Mouse (Mus musculus) kidney, postnatal 10 days (tissue): ENCODE measurements around the gene Sacm1l.

Experiments
- DNase-seq: peaks from one replicate; pipeline ENCODE4 v3.0.0; 2021; ENCODE audit warnings: mixed read lengths

Gene Sacm1l

DNA sequence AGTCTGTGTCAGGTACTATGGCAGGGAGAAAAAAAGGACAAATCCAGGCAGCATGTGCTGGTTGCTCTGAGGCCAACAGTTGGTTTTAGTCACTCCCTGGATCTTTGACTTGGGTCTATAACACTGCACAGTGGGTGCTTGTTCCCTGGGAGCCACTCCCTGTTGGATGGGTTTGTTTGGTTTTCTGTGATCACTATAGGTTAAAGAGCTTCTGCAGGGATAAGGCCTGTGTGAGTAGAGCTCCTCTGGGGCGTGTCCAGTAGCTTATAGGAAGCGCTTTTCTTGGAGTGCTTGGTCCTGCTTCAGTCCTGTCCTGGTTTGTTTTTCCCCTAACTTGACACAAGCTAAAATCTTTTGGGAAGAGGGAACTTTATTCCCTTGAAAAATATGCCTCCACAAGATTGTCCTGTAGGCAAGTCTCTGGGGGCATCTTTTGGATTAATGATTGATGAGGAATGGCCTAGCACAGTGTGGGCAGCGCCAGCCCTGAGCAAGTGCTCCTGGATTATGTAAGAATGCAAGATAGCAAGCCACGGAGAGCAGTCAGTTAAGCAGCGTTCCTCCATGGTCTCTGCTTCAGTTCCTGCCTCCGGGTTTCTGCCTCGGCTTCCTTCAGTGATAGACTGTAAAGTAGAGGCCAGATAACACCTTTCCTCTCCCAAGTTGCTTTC is 59.8 kb downstream of the Sacm1l start:
- peak; percentile 36 for DNase-seq

DNA sequence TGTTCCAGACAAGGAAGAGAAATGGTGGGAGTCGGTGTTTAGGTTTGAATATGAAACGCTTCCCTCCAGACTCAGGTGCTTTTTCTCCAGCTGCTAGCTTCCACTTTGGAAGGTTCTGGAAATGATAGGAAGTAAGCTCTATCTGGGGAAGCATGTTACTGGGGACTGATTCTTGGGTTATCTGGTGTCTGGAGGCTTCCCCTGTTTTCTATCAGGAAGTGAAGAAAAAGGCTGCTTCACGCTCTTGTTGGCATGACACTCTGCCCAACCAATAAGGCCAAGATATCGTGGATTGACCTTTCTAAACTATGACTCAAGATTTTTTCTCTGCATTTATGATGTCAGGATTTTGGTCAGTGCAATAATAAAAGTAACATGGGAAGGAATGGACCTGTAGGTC is 65.6 kb downstream of the Sacm1l start:
- no peak for DNase-seq

DNA sequence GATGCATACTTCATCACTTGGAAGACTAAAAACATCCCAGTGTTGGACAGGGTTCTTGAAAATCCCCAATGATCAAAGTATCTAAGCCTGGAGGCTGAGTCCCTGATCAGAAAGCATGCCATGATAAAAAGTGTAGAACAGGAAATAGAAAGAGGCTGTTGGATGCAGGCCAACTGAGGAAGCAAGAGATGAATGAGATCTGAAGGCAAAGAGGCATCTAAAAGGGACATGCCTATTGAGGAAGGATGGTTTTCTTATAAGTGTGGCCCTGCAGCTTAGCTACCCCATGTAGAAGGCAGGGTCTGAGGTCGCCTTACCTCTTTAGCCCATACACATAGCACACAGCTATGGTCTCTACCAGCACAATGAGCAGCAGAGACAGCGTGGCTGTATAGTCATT is 67.4 kb downstream of the Sacm1l start:
- no peak for DNase-seq

DNA sequence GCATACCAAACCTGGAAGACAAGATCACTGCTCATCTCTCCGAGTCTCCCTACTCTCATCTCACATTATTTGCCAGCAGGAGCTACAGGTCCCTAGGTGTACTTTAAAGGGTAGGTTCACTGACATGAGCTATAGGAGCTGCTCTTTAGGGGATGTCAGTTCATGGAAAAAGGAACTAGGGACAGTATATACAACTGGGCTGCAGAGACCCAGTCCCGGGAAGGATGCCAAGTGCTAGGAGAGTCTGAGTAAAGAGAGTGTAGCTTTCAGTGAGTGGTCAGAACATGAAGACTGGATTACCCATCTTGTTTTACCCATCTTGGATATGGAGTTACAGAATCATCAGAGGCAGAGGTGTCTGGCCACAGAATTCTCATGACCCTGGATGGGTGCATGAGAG is 67.8 kb downstream of the Sacm1l start:
- no peak for DNase-seq

DNA sequence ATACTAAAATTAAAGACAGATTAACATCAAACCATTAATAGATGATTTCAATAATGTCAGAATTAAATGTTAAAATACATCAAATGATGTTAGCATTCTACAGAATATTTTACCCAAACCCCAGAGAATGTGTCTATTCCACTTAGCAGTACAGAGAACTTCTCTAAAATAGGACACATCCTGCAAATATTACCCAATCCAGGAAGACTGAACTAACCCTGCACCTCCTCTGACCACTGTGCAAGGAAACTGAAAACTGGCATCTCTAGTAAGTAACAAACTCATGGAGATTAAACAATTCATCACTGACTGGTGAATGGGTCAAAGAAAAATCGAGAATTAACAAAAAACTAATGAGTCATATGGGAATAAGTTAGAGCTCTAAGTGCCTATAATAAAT is 72.0 kb downstream of the Sacm1l start:
- no peak for DNase-seq

DNA sequence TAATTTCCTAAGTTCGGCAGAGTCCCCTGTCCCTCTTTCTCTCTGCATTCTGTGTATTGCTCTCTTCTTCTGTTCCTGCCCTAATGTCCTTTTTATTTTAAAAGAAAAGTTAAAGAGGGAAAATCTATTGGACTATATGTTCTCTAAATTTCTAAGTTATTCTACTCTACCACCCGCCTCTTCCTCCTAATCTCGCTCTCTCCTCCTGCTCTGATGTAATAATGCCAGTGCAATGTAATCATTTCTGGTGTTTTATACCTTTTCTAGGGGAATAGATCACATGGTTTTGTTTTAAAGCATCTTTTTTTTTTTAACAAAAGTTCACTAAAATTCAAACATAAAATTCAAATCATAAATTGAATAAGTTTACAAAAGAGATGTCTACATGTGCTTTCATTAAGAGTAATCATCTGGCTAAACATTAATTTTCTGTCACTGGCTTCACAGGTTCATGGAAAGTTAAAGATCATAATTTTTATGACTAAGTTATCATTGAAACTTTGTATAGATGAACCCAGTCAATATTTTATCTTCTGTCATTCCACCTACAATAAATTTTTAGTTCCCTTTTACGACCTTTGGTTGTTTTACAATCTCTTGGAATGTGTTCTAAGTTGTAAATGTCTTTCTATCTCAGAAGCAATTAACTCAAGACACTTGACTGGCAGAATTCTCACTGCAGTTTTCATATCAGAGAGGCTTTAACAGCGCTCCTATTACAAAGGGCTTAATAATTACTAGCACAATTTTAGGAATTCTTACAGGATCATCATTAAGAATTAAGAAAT is 90.9 kb downstream of the Sacm1l start:
- DNase-seq, result no peak

DNA sequence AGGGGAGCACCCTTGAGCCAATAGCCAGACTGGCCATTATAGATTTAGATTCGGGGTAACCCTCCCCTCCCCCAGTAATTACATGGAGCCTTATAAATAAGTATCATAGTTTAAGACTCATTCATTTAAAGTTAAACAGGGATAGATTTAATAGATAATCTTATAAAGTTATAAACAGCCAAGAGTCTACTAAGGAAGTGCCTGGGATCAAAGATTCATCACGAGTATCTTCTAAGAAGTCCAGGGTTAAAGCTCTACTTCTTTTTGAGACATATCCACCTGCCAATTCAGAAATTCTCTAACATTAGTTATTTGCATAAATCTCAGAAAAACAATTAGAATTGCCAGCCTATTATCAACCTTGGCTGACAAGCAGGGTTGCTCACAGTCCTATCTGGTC is 95.2 kb downstream of the Sacm1l start:
- DNase-seq, result no peak

DNA sequence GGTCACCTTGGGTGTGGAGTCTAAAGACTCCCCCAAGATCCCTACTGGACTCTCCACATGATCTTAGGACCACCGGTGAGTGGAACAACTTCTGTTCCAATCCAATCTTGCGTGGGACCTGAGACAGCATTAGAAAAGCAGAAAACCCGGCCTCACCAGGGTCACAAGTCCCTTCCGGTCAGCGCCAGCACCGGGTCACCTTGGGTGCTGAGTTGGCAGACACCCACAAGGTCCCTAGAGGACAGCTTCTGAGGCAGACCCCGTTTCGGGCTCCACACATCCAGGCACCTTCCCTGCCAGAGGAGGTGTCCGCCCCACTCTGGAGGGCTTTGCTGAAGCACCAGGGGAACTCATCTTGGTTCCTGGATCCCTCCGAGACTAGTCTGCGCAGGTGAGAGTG is 96.3 kb downstream of the Sacm1l start:
- peak; percentile 45 for DNase-seq

DNA sequence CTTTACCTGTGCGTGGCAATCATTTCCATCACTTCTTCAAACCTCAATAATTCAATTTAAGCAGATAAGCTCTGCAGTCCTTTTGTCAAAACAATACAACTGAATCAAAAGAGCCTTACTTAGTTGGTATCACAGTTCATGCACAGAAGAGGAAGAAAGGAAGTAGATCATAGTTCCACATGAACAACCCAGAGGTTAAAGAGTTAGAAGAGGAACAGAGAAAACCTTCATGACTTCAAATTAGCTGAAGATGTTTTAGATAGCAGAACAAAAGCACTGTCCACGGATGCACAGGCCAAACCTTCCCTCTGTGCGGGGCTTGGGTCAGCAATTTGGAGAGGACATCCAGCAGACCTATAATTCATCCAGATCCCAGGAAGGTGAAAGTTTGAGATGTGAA is 102.1 kb downstream of the Sacm1l start:
- DNase-seq, result no peak

DNA sequence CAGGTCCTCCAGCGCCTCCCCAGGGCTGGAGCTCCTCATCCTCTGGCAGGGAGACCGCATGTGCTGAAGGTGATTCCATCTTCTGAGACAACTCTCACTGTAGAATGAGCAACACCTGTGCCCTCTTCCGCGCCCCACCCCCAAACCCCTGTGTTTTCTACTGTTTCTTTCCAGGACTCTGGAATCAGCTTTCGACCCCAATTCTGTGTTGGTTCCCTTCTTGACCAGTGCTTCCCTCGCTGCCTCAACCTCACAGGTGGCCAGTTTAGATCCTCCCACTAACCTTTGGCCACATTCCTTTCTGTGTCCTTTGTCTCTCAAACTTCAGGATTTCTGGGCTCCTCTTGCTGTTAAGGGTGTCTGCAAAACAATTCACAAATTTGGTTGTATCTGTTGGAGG is 102.7 kb downstream of the Sacm1l start, which contains the start of gene Slc6a20b:
Gene Slc6a20b (minus strand): TSS at position 285 of the 400 bp plus-strand sequence.
- peak; percentile 45 for DNase-seq

DNA sequence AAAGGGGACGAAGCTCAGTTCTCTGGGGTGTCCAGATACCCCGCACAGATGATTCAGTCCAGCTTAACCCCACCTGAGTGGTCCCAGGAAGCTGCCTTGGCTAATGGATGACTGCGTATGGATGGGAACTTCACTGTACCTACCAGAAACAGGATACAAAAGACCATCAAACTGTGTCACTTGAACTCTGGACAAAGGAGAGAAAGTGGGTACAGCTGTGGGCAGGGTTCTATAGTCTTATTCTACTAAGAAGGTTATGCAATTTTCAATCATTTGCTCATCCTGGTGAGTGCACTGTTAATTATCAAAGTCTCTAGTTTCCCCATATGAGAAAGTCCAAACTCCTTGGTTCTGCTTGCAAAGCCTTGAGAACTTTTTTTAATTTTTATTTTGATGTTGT is 103.4 kb downstream of the Sacm1l start:
- no peak for DNase-seq

DNA sequence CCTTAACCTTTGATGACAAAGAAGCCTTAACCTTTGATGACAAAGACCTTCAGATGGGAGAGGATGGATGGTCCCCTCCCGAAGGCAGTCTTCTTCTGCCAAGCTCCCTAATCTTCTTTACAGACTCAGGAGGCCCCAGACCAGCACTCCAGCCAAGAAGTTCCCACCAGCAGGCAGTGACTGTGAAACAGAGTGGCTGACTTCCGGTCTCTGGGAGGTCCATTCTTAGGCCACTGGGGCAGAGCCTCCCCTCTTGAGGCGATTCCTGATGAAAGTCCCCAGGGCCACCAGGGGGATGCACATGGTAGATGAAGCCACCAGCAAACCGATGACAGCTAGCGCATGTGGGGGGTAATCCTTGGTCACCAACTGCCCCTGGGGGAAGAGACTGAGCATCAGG is 107.2 kb downstream of the Sacm1l start:
- DNase-seq, result no peak

DNA sequence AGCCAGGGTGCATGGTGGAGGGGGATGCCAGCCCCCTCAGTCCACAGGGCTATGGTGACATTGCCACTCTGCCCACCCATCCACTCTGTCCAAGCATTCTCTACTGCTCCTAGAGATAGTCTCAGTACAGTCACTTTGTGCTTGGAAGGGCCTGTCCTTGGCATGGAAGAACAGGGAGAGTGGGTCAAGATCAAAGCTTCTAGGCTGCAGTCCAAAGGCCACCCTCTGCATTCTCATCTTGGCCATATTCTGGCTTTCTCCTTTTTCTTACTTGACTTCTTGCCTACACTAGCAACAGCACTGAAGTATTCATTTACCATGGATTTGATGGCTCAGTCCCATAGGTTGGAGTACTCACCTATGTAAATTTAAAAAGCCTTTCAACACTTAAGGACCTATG is 108.7 kb downstream of the Sacm1l start:
- DNase-seq, result no peak

DNA sequence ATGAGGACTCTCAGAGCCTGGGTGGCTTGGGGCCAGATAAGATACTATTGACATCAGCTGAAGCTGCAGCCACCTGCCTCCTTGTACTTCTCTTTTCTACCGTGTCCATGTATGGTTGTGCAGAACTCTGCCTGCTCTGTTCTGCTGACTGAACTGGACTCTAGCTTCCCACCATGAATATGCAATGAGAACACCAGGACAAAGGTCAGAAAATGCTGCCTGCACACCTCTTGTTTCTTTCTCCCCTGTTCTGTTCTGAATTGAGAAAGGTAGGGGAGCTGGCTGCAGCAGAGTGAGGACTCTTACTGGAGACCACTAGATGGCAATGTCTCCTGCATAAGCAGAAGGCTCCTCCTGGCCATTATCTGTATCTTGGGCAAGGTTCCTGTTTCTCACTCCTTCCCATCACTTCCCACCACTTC is 109.1 kb downstream of the Sacm1l start:
- DNase-seq, result peak; percentile 61

DNA sequence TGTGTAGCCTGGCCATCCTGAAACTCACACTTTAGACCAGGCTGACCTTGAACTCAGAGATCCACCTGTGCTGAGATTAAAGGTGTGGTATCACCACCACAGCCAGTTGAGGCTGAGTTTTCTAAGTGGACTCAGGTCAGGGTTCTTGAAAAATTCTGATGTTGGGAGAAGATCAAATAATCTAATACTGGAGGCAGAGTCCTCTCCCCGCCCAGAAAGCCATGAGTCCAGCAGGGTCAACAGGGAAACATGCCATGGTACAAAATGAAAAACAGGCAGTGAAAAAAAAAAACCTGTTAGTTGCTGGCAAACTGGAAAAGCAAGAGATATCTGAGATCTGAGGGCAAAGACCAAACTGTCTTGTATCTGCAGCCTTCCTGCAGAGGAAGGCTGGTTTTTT is 110.5 kb downstream of the Sacm1l start:
- no peak for DNase-seq
